Mouse (Mus musculus) spleen, adult 2 months (tissue): ENCODE results near the gene Zfp597. TPM values are rescaled to one million over a fixed set of nuclear protein-coding genes. Genes with fewer than 3 reads are reported as not detected.
"Not testable (repeated sequence)": the region's sequence is repeated elsewhere in the genome, so short reads cannot be mapped to it uniquely, and the experiment has no call there.

ENCODE experiments used
- DNase-seq, 2 experiments: peaks; one replicate each; pipeline versions ENCODE4 v3.0.0 to v3.0.0-alpha.2; 2012 to 2021; ENCODE audit warnings: low spot score in 2 of 2, low read depth in 1 of 2
- H3K27ac ChIP-seq: fragments of 200-500 bp; 2 replicates; pipeline ENCODE4 v1.5.1; 2012; ENCODE audit warnings: low read length, inconsistent platforms; ENCODE audit not compliant: insufficient read depth
- H3K27me3 ChIP-seq: fragments of 200-500 bp; 2 replicates; pipeline ENCODE4 v1.6.1; 2012; ENCODE audit warnings: mild to moderate bottlenecking, moderate library complexity, low read length, inconsistent platforms; ENCODE audit not compliant: control insufficient read depth, insufficient read depth
- H3K36me3 ChIP-seq: fragments of 200-500 bp; 2 replicates; pipeline ENCODE4 v1.6.1; 2012; ENCODE audit warnings: mild to moderate bottlenecking, low read length, inconsistent platforms; ENCODE audit not compliant: control insufficient read depth, insufficient read depth
- H3K4me1 ChIP-seq: fragments of 200-500 bp; 2 replicates; pipeline ENCODE4 v1.6.1; 2011; ENCODE audit warnings: inconsistent platforms; ENCODE audit not compliant: control insufficient read depth, insufficient read depth, insufficient read length
- H3K4me3 ChIP-seq: fragments of 200-500 bp; 2 replicates; pipeline ENCODE4 v1.5.1; 2011; ENCODE audit warnings: mild to moderate bottlenecking, inconsistent platforms; ENCODE audit not compliant: insufficient read depth, insufficient read length; ENCODE audit errors: extremely low read depth
- CTCF ChIP-seq: fragments of 200-500 bp; IDR thresholded peaks from 2 replicates; pipeline ENCODE4 v1.5.1; 2011; ENCODE audit warnings: mild to moderate bottlenecking, inconsistent platforms; ENCODE audit not compliant: insufficient read depth, insufficient read length, insufficient replicate concordance; ENCODE audit errors: extremely low read depth
- POLR2A ChIP-seq: fragments of 200-500 bp; IDR thresholded peaks from 2 replicates; pipeline ENCODE4 v1.6.1; 2011; ENCODE audit warnings: low read depth, low read length, inconsistent platforms
- whole genome bisulfite sequencing: fragments of 180-500 bp; shearing (Covaris S2); methylation state at CpG from one replicate; pipeline ENCODE4 v1.1.7; 2018; 5-methylcytosine and 5-hydroxymethylcytosine counted together
- polyA plus RNA-seq: library from polyadenylated mRNA; depleted of rRNA; stranded (reverse); fragments of >200 nt; gene quantifications from 2 replicates; pipeline ENCODE4 v1.2.3, GENCODE M21; 2012

The Zfp597 gene
- polyA plus RNA-seq, 1 experiment, result 3.1 TPM

GRCm38 (mm10) chr16:3859254-3859653, 25.1 kb downstream of the Zfp597 start:
- no peak for TF ChIP-seq POLR2A
- no peak for TF ChIP-seq CTCF
- DNase-seq, result no peak
- Histone ChIP-seq H3K36me3 (peaks cover 3% of the 10 kb centered on the region), H3K27me3 (no peaks in the 10 kb centered on the region), H3K4me1 (no peaks in the 10 kb centered on the region; the same call in 1 of the 2 replicates), H3K27ac (no peak overlapping the region), H3K4me3 (no peak overlapping the region)
- WGBS, result 20% methylated on average over 4 of the region's 4 CpGs

GRCm38 (mm10) chr16:3855776-3856175, 28.6 kb downstream of the Zfp597 start:
- H3K27ac ChIP-seq, result no peak overlapping the region
- WGBS, result 48% methylated on average over 1 of the region's 1 CpGs
- H3K4me1 ChIP-seq, result no peaks in the 10 kb centered on the region; the same call in 1 of the 2 replicates
- TF ChIP-seq POLR2A, result no peak
- TF ChIP-seq CTCF, result no peak
- H3K4me3 ChIP-seq, result no peak overlapping the region
- peaks cover under 1% of the 10 kb centered on the region for H3K36me3 ChIP-seq
- DNase-seq, result no peak
- H3K27me3 ChIP-seq, result no peaks in the 10 kb centered on the region

- Histone ChIP-seq H3K36me3 (no peaks in the 10 kb centered on the region), H3K27ac (no peak overlapping the region), H3K4me1 (no peaks in the 10 kb centered on the region; the same call in 1 of the 2 replicates), H3K27me3 (no peaks in the 10 kb centered on the region), H3K4me3 (no peak overlapping the region)
- TF ChIP-seq CTCF, result no peak
- TF ChIP-seq POLR2A, result no peak
- WGBS, result 91% methylated on average over 11 of the region's 11 CpGs
- DNase-seq, result no peak
Measured at GRCm38 (mm10) chr16:3854437-3855182, 29.8 kb downstream of the Zfp597 start.

GRCm38 (mm10) chr16:3852586-3852985, 31.8 kb downstream of the Zfp597 start:
- TF ChIP-seq POLR2A (no peak), CTCF (no peak)
- WGBS, result 91% methylated on average over 12 of the region's 12 CpGs
- no peaks in the 10 kb centered on the region for H3K36me3 ChIP-seq
- H3K27ac ChIP-seq, result no peak overlapping the region
- no peaks in the 10 kb centered on the region for H3K27me3 ChIP-seq
- no peaks in the 10 kb centered on the region for H3K4me1 ChIP-seq
- DNase-seq, result no peak
- no peak overlapping the region for H3K4me3 ChIP-seq

GRCm38 (mm10) chr16:3851301-3851700, 33.1 kb downstream of the Zfp597 start:
- not testable (repeated sequence) for H3K27ac ChIP-seq, H3K4me3 ChIP-seq, H3K36me3 ChIP-seq, H3K4me1 ChIP-seq, DNase-seq, H3K27me3 ChIP-seq
- WGBS, result 89% methylated on average over 13 of the region's 13 CpGs

GRCm38 (mm10) chr16:3848416-3848815, 35.9 kb downstream of the Zfp597 start:
- H3K27ac ChIP-seq, result no peak overlapping the region
- no peak for DNase-seq
- H3K4me1 ChIP-seq, result no peaks in the 10 kb centered on the region

GRCm38 (mm10) chr16:3847871-3848270, 36.5 kb downstream of the Zfp597 start:
- Histone ChIP-seq H3K27ac (no peak overlapping the region), H3K4me3 (no peak overlapping the region), H3K4me1 (no peaks in the 10 kb centered on the region)

More at GRCm38 (mm10) chr16:3848416-3848815, 35.9 kb downstream of the Zfp597 start:
- Histone ChIP-seq H3K4me3 (no peak overlapping the region), H3K27me3 (no peaks in the 10 kb centered on the region), H3K36me3 (no peaks in the 10 kb centered on the region)
- TF ChIP-seq POLR2A (no peak), CTCF (no peak)
- 82% methylated on average over 3 of the region's 3 CpGs for WGBS

More at GRCm38 (mm10) chr16:3847871-3848270, 36.5 kb downstream of the Zfp597 start:
- H3K36me3 ChIP-seq, result no peaks in the 10 kb centered on the region
- DNase-seq, result no peak
- 80% methylated on average over 4 of the region's 4 CpGs for WGBS
- H3K27me3 ChIP-seq, result no peaks in the 10 kb centered on the region
- TF ChIP-seq CTCF (no peak), POLR2A (no peak)
